Mouse (Mus musculus) splenic B cell, adult 2 months (primary cell): ENCODE data around the gene Hoxd3.

Experiments used
- DNase-seq: peaks from one replicate; pipeline ENCODE4 v3.0.0-alpha.2; 2011; ENCODE audit warnings: low read depth, low spot score
- H3K27me3 ChIP-seq: 2 replicates; pipeline ENCODE4 v1.6.1; 2012; ENCODE audit warnings: mild to moderate bottlenecking, low read length, moderate library complexity, mixed read lengths; ENCODE audit not compliant: control insufficient read depth, poor library complexity, insufficient read depth, severe bottlenecking
- H3K36me3 ChIP-seq: 2 replicates; pipeline ENCODE4 v1.6.1; 2012; ENCODE audit warnings: mild to moderate bottlenecking, low read length, moderate library complexity, mixed read lengths; ENCODE audit not compliant: control insufficient read depth, poor library complexity, insufficient read depth, severe bottlenecking

The Hoxd3 gene

DNA sequence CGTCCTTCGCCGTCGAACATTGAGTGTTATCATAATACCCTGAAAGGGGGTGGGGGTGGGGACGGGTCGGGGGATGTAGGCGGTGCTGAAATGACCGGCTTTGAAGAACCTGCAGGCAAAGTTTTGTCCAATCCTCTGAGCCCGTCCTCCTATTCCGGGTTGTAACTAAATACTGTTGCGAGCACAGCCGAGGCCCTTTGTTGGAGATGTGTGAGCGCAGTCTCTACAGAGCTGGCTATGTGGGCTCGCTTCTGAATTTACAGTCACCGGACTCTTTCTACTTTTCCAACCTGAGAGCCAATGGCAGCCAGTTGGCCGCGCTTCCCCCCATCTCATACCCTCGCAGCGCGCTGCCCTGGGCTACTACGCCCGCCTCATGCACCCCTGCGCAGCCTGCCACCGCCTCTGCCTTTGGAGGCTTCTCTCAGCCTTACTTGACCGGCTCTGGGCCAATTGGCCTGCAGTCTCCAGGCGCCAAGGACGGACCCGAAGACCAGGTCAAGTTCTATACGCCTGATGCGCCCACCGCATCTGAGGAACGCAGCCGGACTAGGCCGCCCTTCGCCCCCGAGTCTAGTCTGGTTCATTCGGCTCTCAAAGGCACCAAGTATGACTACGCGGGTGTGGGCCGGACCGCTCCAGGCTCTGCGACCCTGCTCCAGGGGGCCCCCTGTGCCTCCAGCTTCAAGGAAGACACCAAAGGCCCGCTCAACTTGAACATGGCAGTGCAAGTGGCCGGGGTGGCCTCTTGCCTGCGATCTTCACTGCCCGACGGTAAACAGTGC lies 36.7 kb upstream of the Hoxd3 start, which contains the start of gene Hoxd12:
TSS of gene Hoxd12 (plus strand) at position 133 of the 785 bp plus-strand sequence.
- no peaks in the 10 kb centered on the region for H3K36me3 ChIP-seq
- DNase-seq = no peak

DNA sequence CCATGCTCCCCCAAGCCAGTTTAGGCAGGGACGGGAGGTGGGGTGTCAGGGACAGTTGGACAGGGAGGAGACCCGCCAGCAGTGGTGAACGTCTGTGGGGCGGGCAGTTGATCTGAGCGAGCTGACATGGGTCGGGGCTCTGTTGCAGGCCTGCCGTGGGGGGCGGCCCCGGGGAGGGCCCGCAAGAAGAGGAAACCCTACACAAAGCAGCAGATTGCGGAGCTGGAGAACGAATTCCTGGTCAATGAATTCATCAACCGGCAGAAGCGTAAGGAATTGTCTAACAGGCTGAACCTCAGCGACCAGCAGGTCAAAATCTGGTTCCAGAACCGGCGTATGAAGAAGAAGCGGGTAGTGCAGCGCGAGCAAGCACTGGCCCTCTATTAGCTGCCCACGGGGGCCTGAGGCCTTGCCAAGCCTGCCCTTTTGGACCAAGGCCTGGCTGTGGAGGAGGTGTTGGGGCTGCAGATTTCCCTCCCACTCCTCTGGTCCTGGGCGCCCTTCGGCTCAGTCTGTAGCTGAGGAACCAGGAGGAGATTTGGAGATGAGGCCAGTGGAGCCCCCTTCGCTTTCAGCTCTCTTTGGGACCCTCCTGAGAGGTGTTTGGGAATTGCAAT lies 36.0 kb upstream of the Hoxd3 start:
- DNase-seq = no peak
- Histone ChIP-seq H3K36me3 (no peaks in the 10 kb centered on the region), H3K27me3 (peaks cover 2% of the 10 kb centered on the region)

More for the DNA sequence above, 36.7 kb upstream of the Hoxd3 start, which contains the start of gene Hoxd12:
- peaks cover 2% of the 10 kb centered on the region for H3K27me3 ChIP-seq

DNA sequence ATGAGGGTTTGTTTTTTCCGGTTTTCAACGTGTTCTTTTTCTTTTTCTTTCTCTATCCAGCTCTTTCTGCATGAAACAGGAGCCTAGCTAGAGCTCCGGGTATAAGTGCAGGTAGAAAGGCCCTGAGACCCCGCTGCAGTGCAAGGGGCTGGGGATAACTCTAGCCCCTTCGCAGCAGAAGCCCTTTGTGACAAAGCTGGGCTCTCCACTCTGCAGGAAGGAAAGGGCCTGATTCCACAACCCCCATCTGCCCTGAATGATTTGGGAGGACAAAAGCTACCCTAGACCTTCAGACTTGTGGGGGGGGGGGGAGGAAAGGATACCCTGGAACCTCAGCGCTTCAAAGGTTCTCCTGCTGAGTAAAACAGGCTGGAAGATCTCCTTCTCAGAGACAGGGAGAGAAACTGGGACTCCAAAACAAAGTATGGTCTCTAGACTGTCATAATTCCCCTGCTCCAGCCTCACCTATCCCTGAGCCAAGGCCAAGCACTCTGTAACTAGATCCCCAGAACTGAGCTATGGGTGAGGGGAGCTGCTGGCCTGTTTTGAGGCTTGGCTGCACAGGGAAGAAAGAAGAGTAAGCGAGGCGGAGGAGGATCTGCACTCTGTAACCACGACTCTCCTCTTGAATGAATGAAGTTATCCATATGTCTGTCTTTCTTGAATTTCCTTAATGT lies 35.2 kb upstream of the Hoxd3 start:
- Histone ChIP-seq H3K27me3 (peaks cover 2% of the 10 kb centered on the region), H3K36me3 (no peaks in the 10 kb centered on the region)
- DNase-seq = no peak

DNA sequence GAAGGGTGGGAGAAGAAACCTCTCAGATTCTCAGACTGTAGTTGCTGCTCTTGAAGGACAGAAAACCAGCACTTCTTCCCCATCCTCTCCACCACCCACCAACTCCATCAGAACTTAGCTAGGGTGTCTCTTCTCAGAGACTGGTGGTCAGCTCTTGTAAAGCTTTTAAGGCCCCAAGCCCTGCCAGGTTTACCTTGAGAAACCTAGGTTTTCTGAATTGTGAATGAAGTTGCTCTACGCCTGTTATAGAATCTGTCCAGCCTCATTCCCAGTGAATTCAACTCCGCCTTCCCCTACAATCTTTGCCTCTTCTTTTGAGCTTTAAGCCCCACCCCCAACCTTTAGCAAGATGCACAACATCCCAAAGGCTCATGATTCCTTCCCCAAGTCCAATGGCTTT lies 34.6 kb upstream of the Hoxd3 start:
- peaks cover 2% of the 10 kb centered on the region for H3K27me3 ChIP-seq
- no peaks in the 10 kb centered on the region for H3K36me3 ChIP-seq
- no peak for DNase-seq

DNA sequence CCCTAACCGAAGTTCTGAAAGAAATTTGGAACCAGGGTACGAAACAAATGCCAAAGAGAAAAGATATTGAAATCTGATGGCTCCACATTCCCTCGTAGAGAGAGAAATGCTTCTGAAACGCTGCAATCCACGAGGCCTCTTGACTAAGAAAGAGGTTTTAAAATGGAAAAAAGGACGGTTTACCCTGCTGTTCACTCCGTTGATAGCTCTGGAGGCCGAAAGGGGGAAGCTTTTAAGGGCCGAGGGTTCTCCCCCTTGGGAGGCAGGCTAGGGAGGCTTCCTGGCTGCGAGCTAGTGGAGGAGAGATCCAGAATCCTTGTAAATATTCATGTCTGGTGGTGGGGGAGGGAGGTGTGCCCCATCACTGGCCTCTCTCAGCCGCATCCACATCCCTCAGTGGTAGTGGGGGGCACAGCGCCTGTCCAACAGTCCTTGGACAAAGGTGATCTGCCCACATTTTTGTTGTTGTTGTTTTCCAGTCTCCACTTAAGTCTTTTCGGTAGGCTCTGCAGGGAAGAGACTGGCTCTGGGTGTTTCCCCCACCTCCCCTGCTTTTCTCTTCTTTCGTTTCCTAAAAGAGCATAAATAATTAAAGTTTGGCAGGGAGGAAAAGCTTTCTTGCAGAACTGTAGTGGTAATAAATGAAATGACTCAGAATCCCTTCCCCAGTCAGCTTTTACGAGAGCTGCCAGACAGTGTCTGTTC lies 32.7 kb upstream of the Hoxd3 start, which contains the start of gene Hoxd11:
TSS of gene Hoxd11 (plus strand) at position 667 of the 705 bp plus-strand sequence.
- peaks cover 6% of the 10 kb centered on the region for H3K27me3 ChIP-seq
- no peak for DNase-seq
- H3K36me3 ChIP-seq = no peaks in the 10 kb centered on the region

DNA sequence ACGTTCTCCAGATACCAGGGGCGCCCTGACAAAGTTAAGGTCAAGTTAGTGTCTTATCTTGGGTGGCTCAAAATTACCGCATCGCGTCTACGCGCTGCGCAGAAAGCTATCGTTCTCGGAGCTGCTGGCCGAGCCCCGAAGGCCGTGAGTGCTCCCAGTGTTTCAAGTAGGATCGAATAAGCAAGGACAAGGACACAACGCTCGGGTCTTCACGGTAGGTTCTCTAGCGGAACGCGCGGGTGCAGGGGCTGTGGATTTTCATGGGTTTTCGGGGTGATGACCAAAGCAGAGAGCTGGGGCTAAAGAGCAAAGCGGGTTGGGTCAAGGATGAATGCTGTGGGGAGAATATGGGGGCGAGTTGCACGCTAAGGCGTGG lies 32.1 kb upstream of the Hoxd3 start:
- Histone ChIP-seq H3K36me3 (no peaks in the 10 kb centered on the region), H3K27me3 (peaks cover 6% of the 10 kb centered on the region)
- no peak for DNase-seq

DNA sequence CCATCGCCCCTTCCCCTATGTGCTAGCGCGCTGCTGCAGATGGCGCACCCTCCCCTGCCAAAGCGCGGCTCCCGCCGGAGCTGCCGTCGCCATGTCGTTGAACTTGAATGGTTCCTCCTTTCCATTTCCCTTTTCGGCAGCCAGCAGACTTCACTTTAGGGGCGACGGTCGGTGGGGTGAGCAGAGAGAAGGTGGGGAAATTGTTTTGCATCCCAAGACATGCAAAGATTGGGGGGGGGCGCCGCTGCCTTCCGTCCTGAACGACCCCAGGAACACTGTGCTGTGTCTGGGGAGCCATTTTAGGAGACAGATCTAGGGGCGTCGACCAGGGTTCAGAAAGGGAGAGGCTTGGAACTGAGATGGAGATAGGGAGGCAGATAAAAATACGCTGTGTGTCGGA lies 31.7 kb upstream of the Hoxd3 start:
- peaks cover 6% of the 10 kb centered on the region for H3K27me3 ChIP-seq
- no peak for DNase-seq
- no peaks in the 10 kb centered on the region for H3K36me3 ChIP-seq

DNA sequence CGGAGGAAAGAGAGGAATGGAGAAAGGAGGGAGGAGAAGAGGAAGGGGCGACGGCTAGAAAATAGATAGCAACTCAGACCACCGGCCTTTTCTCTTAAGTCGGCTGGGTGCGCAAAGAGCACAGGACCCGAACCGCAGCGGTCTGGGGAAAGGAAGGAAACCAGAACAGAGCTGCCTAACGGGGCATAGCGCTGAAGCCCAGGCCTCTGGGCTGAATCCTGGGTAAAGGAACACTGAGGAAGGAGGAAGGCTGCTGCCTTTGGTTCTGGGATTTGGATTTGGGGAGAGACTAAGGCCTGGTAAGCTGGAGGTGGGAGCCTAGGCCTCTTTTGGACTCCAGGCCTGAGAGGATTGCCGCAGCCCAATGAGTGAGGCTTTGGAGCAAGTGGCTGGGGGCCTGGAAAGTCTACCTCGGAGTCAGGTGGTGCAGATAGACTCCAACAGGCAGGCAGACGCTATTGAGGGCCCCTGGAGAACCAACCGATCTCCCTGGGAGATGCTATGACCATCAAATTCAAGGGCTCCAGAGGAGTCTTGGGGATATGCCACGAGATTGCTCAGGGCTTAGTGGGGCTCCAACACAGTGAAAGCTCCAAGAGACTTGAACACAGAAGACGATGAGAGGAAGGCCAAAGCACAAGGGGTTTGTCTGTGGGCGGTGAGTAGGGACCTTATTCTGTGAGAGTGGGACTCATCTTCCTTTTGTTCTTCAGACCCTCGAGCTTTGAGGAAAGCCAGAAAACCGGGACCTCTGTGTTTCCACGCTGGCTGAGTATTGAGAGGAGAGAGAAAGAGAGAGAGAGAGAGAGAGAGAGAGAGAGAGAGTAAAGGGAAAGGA lies 30.9 kb upstream of the Hoxd3 start:
- no peak for DNase-seq
- peaks cover 6% of the 10 kb centered on the region for H3K27me3 ChIP-seq
- no peaks in the 10 kb centered on the region for H3K36me3 ChIP-seq

DNA sequence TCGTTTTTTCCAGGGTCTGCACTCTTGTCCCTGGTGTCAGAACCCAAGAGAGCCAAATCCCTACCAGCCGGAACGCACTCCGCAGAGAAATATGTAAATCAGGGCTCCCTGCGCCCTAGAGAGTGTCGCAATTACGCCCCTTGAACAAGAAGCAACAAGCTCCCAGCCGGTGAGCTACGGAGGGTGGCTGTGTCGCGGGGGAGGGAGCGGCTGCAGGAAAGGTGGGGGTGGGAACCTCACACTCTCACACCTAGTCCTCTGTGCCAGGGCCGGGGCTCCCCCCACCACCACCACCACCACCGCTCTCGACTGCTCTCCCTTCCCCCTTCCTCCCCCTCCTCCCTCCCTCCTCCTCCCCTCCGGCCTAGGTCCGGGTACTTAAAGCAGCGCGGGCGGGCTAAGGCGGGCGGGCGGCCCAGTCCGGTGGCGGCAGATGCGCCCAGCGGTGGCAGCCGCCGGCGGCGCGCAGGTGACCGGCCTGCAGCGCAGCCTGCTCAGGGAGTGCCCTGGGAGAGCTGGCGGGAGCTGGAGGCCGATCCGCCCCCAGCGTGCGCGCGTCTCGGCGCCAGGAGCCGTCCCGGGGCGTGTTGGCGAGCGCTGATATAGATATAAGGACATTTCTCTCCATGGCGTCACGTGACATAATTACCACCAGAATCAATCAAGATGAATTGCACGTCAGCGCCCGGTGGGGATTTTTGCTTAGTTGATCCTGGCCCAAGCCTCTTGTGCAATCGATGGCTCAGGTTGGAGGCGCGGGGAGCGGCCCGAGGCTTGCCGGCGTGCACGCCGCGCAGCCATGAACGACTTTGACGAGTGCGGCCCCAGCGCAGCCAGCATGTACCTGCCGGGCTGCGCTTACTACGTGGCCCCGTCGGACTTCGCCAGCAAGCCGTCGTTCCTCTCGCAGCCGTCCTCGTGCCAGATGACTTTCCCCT lies 29.9 kb upstream of the Hoxd3 start:
- no peak for DNase-seq
- Histone ChIP-seq H3K36me3 (no peaks in the 10 kb centered on the region), H3K27me3 (peaks cover 6% of the 10 kb centered on the region)

DNA sequence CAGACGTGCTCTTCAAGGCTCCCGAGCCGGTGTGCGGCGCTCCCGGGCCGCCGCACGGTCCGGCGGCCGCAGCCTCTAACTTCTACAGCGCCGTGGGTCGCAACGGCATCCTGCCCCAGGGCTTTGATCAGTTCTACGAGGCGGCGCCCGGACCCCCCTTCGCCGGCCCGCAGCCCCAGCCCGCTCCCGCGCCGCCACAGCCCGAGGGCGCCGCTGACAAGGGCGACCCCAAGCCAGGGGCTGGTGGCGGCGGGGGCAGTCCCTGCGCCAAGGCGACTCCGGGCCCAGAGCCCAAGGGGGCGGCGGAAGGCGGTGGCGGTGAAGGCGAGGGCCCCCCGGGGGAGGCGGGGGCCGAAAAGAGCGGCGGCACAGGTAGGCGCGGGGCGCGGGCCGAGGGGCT lies 28.9 kb upstream of the Hoxd3 start:
- DNase-seq = no peak
- H3K36me3 ChIP-seq = no peaks in the 10 kb centered on the region
- peaks cover 6% of the 10 kb centered on the region for H3K27me3 ChIP-seq

DNA sequence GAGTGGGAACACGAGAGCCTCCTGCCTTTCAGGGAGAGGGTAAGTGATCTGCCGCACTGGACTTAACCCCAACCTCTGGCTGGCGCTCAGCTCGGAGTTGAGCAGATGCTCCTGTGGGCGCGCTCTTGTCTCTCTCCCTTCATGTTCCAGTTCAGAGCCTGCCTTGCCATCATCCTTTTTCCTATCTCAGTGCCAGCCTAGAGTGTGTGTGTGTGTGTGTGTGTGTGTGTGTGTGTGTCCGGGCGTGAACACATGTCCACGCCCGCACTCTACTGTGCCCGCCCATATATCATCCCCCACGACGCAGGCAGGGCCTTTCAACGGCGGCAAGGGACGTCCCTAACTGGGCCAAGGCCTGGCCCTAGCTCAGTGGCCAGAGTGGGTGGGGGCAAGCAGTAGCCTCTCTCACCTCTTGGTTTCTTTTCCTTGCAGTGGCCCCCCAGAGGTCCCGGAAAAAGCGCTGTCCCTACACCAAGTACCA lies 28.2 kb upstream of the Hoxd3 start:
- DNase-seq = no peak
- no peaks in the 10 kb centered on the region for H3K36me3 ChIP-seq
- H3K27me3 ChIP-seq = peaks cover 8% of the 10 kb centered on the region

DNA sequence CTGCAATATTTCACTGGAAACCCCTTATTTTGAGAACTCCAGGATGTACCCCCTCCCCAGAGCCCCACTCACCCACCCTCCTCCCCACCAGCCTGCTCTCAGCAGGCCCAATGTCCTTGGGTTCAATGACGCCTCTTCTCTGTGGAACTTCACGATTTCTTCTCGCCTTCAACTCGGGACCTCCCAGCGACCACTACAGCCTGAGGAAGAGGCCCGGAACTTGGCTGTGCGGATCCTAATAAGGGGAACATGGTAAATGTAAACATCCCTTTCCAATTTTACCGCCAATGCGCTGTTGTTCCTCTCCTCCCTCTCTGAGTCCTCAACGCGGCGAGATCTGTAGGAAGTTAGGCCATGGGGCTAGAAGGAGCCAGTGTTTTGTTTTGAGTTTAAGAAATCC lies 27.6 kb upstream of the Hoxd3 start:
- no peak for DNase-seq
- H3K27me3 ChIP-seq = peaks cover 8% of the 10 kb centered on the region
- H3K36me3 ChIP-seq = no peaks in the 10 kb centered on the region

DNA sequence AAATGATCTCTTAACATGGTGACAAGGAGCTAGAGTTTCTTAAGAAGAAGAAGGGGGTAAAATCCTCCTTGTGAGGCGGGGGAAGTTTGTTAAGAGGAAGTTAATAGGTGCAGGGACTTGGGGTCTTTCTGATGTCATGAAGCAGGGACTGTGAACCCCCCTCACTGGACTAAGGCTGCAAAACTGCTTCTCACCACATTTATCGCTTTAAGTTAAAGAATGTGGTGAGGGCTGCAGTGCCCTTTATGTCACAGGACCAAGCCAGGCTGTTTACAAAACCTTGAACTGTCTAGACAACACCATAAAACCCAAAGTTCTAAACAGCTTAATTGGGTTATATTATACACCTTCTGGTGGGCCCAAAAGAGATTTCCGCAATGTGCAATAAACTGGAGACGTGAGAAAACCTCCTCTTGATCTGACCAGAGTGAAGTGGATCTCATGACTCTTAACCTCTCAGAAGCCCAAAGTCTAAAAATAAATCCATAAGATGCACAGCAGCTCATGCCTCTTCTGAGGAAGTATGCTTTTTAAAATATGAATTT lies 26.6 kb upstream of the Hoxd3 start:
- peaks cover 6% of the 10 kb centered on the region for H3K27me3 ChIP-seq
- DNase-seq = no peak

More for the DNA sequence above, 26.6 kb upstream of the Hoxd3 start:
- H3K36me3 ChIP-seq = no peaks in the 10 kb centered on the region
